Mouse (Mus musculus) stomach, postnatal 0 days (tissue): ENCODE results near the gene Ripply3.

ENCODE experiments used
- CTCF ChIP-seq: IDR thresholded peaks from 2 replicates; pipeline ENCODE4 v1.5.1; 2016; ENCODE audit warnings: antibody characterized with exemption, low read depth, mild to moderate bottlenecking, moderate library complexity
- EP300 ChIP-seq: optimal IDR thresholded peaks from 2 replicates; pipeline ENCODE3; 2016; ENCODE audit warnings: antibody characterized with exemption

- TF ChIP-seq EP300 (no peak), CTCF (no peak)
These were observed 954 bp downstream of the Ripply3 start for GRCm38 (mm10) chr16:94328881-94329867.
